Mouse (Mus musculus): ENCODE data around the gene Pln. TPM values are rescaled to one million over a fixed set of nuclear protein-coding genes. Genes with fewer than 3 reads are reported as not detected.

Gene Pln
- 1 to 10 TPM; 1.9 to 3.4 (median 2.8) TPM for polyA plus RNA-seq (2017; shearing (Covaris generic))

GRCm38 (mm10) chr10:53337162-53337923, at the start of gene Pln:
TSS of gene Pln (plus strand) at chr10:53337667.
- no peak for ATAC-seq

DNA sequence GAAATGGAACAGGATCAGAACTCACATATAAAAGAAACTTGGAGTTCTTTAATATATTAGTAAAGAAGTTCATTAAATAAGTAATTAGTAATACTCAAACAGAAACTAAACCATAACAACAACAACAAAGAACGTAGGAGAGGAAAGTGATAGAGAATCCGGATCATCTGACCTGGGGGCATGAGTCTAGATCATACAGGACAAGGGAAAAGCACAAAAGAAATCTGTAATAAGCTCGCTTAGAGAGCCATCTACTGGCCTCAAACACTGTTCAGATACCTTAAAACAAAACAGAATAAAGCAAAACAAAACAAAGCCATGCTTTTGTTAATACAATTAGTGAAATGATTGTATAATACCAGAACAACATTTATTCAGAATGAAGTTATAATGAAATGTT, 31.6 kb upstream of the Pln start:
- no peak for ATAC-seq

DNA sequence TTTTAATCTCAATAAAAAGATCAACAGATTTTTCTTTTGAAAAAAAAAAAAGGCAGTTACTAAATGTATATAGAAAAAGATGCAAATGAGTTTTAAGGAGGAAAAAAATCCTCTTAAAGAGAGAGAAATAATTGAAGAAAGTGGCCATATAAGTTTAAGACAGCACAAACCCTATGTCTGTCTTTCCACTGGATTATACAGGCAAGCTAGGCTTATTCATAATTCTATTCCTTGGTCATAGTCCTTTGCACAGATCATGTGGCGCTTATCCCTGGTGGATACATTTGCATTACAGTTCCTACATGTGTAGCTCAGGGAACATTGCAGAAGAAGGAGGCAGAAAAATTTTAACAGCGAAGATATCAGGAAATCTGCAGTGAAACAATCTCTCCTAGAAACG, 30.8 kb upstream of the Pln start:
- no peak for ATAC-seq

DNA sequence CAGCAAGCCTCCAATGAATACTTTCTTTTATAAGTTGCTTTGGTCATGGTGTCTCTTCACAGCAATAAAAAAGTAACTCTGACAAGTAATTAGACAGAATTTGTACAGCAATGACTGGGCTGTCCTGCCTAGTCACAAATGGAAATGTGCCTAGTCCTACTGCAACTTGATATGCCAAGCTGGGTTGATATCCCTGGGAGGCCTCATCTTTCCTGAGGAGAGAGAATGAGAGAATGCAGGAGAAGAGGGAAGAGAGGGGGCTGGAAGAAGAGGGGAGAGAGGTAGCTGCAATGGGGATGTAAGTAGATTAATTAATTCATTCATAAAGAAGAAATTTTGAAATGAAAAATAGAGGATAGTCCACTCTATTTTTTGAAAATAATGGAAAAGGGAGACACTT, 14.1 kb upstream of the Pln start:
- no peak for ATAC-seq

- ATAC-seq: no peak
These were observed 12.8 kb upstream of the Pln start for GRCm38 (mm10) chr10:53324663-53325062.

DNA sequence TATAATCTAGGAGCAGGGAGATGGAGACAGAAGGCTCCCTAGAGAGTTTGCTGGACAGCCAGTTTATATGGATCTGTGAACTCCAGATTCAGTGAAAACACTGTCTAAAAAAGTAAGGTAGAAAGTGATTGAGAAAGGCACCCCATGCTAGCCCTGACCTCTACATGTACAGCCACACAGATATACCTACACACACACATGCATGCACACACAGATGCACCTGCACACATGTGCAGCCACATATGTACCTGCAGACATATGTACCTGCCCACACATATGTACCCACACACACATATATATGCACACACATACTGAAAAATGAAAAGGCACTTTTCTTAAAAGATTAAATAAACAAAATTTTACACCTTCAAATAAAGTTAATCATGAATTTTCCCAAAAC, 11.1 kb upstream of the Pln start:
- no peak for ATAC-seq

GRCm38 (mm10) chr10:53329257-53329656, 8.2 kb upstream of the Pln start:
- ATAC-seq: no peak

GRCm38 (mm10) chr10:53332752-53333151, 4.7 kb upstream of the Pln start:
- no peak for ATAC-seq

- ATAC-seq: no peak
These were observed 2.2 kb upstream of the Pln start for GRCm38 (mm10) chr10:53335266-53335665.

GRCm38 (mm10) chr10:53335974-53336373, 1.5 kb upstream of the Pln start:
- ATAC-seq: no peak

DNA sequence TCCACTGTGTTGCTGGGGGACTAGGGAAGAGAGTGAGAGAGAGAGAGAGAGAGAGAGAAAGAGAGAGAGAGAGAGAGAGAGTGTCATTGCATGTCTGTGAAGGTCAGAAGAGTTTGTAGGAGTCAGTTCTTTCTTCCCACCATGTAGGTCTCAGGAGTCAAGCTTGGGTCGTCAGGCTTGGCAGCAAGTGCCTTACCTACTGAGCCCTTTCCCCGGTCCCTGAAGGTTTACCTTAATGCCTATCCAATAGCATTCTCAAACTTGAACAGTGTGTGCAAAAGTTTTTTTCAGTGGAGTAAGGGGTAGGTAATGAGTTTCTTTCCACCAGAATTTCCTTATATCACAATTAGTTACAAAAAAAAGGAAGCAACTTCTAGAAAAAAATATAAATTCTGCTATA, 1.6 kb downstream of the Pln start:
- ATAC-seq: no peak

DNA sequence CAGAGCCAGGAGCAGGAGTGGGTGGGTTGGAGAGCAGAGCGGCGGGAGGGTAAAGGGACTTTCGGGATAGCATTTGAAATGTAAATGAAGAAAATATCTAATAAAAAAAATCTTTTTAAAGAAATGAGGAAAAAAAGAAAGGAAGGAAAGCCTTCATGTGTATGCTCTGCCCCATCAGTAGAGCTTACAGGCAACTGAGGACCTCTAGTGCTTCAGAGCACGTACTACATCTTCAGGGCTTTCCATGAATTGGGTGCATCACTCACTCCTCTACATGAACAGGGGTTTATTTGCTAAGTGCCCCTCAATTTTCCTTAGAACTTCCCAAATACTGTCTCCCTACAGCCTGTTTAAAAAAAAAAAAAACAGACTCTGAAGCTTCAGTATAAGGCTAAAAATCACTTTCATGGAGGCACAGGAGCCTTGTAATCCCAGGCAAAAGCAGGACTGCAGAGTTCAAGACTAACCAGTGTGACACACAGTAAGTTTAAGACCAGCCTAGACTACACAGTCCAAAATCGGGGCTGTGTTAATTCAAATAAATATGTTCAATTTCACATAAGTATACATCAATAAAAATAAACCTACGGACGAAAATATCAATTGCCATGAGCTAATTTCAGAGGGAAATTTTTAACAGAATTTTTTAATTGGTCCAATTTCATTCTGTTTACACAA, 4.0 kb downstream of the Pln start:
- peak; percentile 60 for ATAC-seq

- ATAC-seq: no peak
These were observed 4.8 kb downstream of the Pln start for GRCm38 (mm10) chr10:53342166-53342728.

DNA sequence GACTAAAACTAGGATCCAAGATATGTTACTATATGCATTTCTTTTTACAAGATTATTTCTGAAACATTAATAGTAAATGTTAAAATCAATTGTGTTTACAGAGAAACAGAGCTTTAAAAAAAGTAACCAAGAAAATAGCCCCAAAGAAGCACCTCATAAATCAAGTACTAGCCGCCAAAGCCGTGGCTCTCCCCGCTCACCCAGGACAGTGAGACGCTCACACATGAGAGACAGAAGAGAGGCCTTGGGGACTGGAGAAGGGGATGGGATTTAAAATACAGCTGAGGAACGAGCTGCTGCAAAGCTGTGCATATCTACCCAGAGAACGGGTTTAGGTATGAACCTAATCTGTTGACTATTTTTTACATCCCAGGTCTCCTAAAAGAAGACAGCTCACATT, 5.9 kb downstream of the Pln start:
- ATAC-seq: no peak

GRCm38 (mm10) chr10:53343865-53344264, 6.4 kb downstream of the Pln start:
- peak; percentile 24 for ATAC-seq

DNA sequence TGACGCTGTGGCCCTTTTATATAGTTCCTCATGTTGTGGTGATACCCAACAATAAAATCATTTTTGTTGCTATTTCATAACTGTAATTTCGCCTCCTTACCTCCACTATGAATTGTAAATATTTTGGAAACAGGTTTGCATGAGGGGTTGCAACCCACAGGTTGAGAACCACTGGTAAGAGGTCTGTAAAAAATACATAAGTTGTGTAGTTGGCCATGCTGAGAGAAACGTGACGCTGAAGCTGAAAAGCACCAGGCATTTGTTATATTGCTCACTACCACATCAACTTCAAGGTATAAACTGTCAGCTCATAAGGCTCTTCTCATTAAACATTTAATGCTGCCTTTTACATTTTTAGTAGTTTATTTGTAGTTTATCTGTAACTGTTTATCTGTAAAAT, 8.0 kb downstream of the Pln start:
- no peak for ATAC-seq

DNA sequence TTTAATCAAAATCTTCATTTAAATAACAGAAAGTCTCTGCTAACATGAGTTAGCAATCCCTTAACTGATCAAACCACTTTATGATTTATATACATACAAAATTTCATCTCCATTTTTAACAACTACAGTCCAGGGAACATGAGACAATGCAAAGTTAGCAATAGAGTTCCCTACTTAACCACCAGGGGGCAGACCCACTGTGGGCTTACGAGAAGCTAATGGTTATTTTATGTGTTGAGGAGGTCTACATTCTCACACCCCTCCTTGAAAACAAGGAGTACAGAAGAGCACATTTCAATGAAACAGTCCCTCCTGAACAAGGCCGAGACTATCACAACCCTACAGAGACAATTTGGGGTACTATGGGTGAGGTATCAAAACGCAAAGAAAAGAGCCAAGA, 9.0 kb downstream of the Pln start:
- ATAC-seq: peak; percentile 57

DNA sequence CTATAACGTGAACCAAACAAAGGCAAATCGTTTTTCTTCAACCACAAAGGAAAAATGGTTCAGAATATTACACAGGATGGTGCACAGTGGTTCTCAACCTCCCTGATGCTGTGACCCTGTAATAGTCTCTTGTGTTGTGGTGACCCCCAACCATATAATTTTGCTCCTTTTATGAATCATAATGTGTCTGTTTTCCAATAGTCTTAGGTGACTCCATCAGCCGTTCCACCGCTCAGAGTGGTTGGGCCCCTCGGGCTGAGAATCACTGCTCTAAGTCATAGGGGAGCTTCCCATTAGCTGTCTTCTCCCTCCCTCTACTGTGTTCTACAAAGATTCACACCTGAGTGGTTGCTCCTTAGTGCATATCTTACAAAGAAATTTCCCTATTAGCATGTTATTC, 9.4 kb downstream of the Pln start:
- ATAC-seq: no peak

GRCm38 (mm10) chr10:53347787-53348755, 10.6 kb downstream of the Pln start:
- ATAC-seq: peak; percentile 88

DNA sequence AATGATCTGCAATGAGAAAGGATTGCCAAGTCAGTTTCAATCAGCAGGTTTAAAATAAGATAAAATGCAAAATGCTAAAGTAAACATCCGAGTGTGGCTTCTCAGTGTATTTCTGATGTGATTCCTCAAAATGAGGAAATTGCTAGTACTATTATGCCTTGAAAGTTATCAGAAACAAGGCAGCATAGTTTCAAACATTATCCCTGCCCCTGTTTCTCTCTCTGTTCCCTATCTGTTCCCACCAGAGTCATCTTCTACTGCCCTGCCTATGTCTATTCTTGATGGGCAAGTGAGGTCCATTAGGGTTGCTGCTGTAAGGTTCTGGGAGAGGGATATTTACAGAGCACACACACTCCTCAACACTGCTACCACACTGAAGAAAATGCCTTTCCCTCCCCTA, 11.8 kb downstream of the Pln start:
- ATAC-seq: no peak

- ATAC-seq: peak; percentile 73
These were observed 16.2 kb downstream of the Pln start for GRCm38 (mm10) chr10:53353665-53354064.

DNA sequence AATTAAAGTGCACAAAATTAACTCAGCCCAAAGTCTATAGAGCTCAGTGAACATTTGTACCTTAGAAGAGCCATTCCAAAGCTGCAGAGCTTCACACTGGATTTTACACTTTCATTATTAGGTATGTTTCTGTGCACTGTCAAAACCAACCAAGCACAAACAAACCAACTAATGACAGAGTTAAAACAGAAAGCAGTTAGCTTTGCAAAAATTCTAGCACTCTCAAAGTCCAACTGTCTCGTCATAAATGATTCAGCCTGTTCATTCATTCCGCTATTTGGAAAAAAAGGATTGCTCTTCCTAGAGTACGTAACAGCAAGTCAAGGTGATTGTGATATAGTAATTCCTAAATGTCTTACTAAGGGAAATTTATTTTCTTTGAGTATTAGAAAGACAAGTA, 21.5 kb downstream of the Pln start:
- no peak for ATAC-seq

- ATAC-seq: no peak
These were observed 26.8 kb downstream of the Pln start for GRCm38 (mm10) chr10:53364311-53364710.

All from inflammation-experienced regulatory T-cells, adult 6 months (primary cell).